Mouse (Mus musculus): ENCODE results near the gene Cep152. TPM values are rescaled to one million over a fixed set of nuclear protein-coding genes. Genes with fewer than 3 reads are reported as not detected.
A peak's percentile ranks its signal among the peaks of the same experiment; 100 is the strongest.

The Cep152 gene
- polyA plus RNA-seq, 1 experiment from 2014 or later, result 7.4 TPM

- WGBS, result 75% methylated on average over 7 of the region's 7 CpGs
- Histone ChIP-seq H3K9ac (replicated peaks; ENCODE audit: low read length) (no peak overlapping the region), H3K4me1 (ENCODE audit: insufficient read depth, low read length) (no peaks in the 10 kb centered on the region), H3K9me3 (ENCODE audit: low read length) (no peaks in the 10 kb centered on the region), H3K4me3 (ENCODE audit: low read length) (no peak overlapping the region), H3K27me3 (ENCODE audit: insufficient read depth, low read length) (no peaks in the 10 kb centered on the region), H3K4me2 (replicated peaks; ENCODE audit: low read depth, low read length) (no peak overlapping the region), H3K27ac (ENCODE audit: low read length) (no peak overlapping the region), H3K36me3 (ENCODE audit: insufficient read depth, low read length) (peaks cover 37% of the 10 kb centered on the region)
- no peak for ATAC-seq (ENCODE audit: low FRiP score, low TSS enrichment)
Observed at GRCm38 (mm10) chr2:125604646-125605045, 20.3 kb downstream of the Cep152 start.

- Histone ChIP-seq H3K4me1 (ENCODE audit: insufficient read depth, low read length) (no peaks in the 10 kb centered on the region), H3K27ac (ENCODE audit: low read length) (no peak overlapping the region), H3K4me3 (ENCODE audit: low read length) (no peak overlapping the region), H3K36me3 (ENCODE audit: insufficient read depth, low read length) (peaks cover 35% of the 10 kb centered on the region), H3K4me2 (replicated peaks; ENCODE audit: low read depth, low read length) (no peak overlapping the region), H3K9ac (replicated peaks; ENCODE audit: low read length) (no peak overlapping the region), H3K9me3 (ENCODE audit: low read length) (no peaks in the 10 kb centered on the region), H3K27me3 (ENCODE audit: insufficient read depth, low read length) (no peaks in the 10 kb centered on the region)
- ATAC-seq (ENCODE audit: low FRiP score, low TSS enrichment), result no peak
- 94% methylated on average over 3 of the region's 3 CpGs for WGBS
Observed at GRCm38 (mm10) chr2:125602970-125603369, 21.9 kb downstream of the Cep152 start.

DNA sequence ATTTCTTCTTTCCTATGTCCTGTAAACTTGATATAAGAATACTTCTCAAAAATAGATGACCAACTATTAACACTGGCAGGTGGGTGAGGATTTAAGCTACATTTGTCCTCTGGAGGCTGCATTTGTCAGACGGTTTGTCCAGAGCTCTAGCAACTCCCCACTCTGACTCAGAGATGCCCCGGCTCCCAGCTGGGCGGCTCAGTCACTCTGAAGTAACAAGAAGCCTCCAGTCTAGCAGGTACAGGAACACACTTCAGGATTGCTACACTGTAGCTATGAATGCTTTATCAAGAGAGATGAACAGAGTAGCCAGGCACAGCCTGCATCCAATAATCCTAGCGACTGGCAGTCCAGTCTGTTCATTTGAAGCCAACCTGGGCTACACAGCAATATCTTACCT, 26.0 kb downstream of the Cep152 start:
- H3K4me1 ChIP-seq (ENCODE audit: insufficient read depth, low read length), result no peaks in the 10 kb centered on the region

DNA sequence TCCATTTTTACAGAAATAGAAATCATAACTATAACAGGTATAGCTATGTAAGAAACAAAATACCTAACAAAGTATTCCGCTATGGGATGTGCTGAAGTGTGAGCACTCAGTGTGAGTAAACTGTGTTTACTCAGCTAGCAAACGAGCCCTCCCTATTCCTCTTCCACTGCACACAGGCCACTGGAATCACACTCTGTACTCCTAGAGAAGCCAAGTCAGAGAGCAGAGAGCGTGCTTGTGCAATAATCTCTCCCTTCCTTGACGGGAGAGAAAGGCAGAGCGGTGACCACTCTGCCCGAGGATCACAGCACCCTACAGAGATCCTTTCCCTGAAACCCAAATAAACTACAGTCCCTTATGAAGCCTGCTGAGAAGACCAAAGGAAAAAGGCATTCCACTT, 26.7 kb downstream of the Cep152 start:
- Histone ChIP-seq H3K4me1 (ENCODE audit: insufficient read depth, low read length) (no peaks in the 10 kb centered on the region), H3K9me3 (ENCODE audit: low read length) (no peaks in the 10 kb centered on the region), H3K27me3 (ENCODE audit: insufficient read depth, low read length) (no peaks in the 10 kb centered on the region), H3K36me3 (ENCODE audit: insufficient read depth, low read length) (peaks cover 53% of the 10 kb centered on the region), H3K4me2 (replicated peaks; ENCODE audit: low read depth, low read length) (no peak overlapping the region), H3K4me3 (ENCODE audit: low read length) (no peak overlapping the region), H3K9ac (replicated peaks; ENCODE audit: low read length) (no peak overlapping the region), H3K27ac (ENCODE audit: low read length) (no peak overlapping the region)
- ATAC-seq (ENCODE audit: low FRiP score, low TSS enrichment), result no peak
- WGBS, result 81% methylated on average over 6 of the region's 6 CpGs

More for the DNA sequence above, 26.0 kb downstream of the Cep152 start:
- ATAC-seq (ENCODE audit: low FRiP score, low TSS enrichment), result no peak
- Histone ChIP-seq H3K9ac (replicated peaks; ENCODE audit: low read length) (no peak overlapping the region), H3K9me3 (ENCODE audit: low read length) (no peaks in the 10 kb centered on the region), H3K27me3 (ENCODE audit: insufficient read depth, low read length) (no peaks in the 10 kb centered on the region), H3K4me2 (replicated peaks; ENCODE audit: low read depth, low read length) (no peak overlapping the region), H3K4me3 (ENCODE audit: low read length) (no peak overlapping the region), H3K36me3 (ENCODE audit: insufficient read depth, low read length) (peaks cover 55% of the 10 kb centered on the region), H3K27ac (ENCODE audit: low read length) (no peak overlapping the region)
- 72% methylated on average over 4 of the region's 4 CpGs for WGBS

- H3K27ac ChIP-seq (ENCODE audit: low read length), result no peak overlapping the region
- H3K36me3 ChIP-seq (ENCODE audit: insufficient read depth, low read length), result peaks cover 35% of the 10 kb centered on the region
- no peaks in the 10 kb centered on the region for H3K4me1 ChIP-seq (ENCODE audit: insufficient read depth, low read length)
- no peak for ATAC-seq (ENCODE audit: low FRiP score, low TSS enrichment)
- no peak overlapping the region for H3K4me3 ChIP-seq (ENCODE audit: low read length)
- WGBS, result 93% methylated on average over 12 of the region's 12 CpGs
- H3K27me3 ChIP-seq (ENCODE audit: insufficient read depth, low read length), result no peaks in the 10 kb centered on the region
- no peak overlapping the region for H3K4me2 ChIP-seq (replicated peaks; ENCODE audit: low read depth, low read length)
- no peak overlapping the region for H3K9ac ChIP-seq (replicated peaks; ENCODE audit: low read length)
- H3K9me3 ChIP-seq (ENCODE audit: low read length), result no peaks in the 10 kb centered on the region
Observed at GRCm38 (mm10) chr2:125594786-125595185, 30.1 kb downstream of the Cep152 start.

DNA sequence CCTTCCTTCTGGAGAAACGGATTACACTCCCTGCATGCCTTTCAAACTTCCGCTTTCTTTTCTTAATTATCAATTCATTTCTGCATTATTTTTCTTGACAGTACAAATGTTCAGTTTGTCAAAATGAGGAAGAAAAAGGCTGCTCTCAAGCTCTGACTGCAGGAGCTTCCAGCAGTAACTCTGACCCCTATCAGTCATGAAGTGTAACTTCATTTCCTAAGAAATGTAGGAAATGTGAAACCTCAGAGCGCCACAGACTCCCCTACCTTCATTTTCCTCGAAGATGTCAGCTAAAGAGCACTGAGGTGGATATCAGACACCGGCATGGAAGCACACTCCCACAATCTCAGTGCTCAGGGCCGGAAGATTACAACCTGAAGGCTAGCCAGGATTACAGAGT, 30.8 kb downstream of the Cep152 start:
- no peaks in the 10 kb centered on the region for H3K9me3 ChIP-seq (ENCODE audit: low read length)
- peaks cover 34% of the 10 kb centered on the region for H3K36me3 ChIP-seq (ENCODE audit: insufficient read depth, low read length)
- ATAC-seq (ENCODE audit: low FRiP score, low TSS enrichment), result peak; percentile 9; the same call in 1 of the 2 replicates
- no peak overlapping the region for H3K4me3 ChIP-seq (ENCODE audit: low read length)
- 65% methylated on average over 6 of the region's 6 CpGs for WGBS
- H3K27ac ChIP-seq (ENCODE audit: low read length), result no peak overlapping the region
- H3K4me2 ChIP-seq (replicated peaks; ENCODE audit: low read depth, low read length), result no peak overlapping the region
- no peaks in the 10 kb centered on the region for H3K4me1 ChIP-seq (ENCODE audit: insufficient read depth, low read length)
- H3K27me3 ChIP-seq (ENCODE audit: insufficient read depth, low read length), result no peaks in the 10 kb centered on the region
- no peak overlapping the region for H3K9ac ChIP-seq (replicated peaks; ENCODE audit: low read length)

- Histone ChIP-seq H3K4me1 (ENCODE audit: insufficient read depth, low read length) (no peaks in the 10 kb centered on the region), H3K27ac (ENCODE audit: low read length) (no peak overlapping the region), H3K27me3 (ENCODE audit: insufficient read depth, low read length) (no peaks in the 10 kb centered on the region), H3K9ac (replicated peaks; ENCODE audit: low read length) (no peak overlapping the region), H3K4me2 (replicated peaks; ENCODE audit: low read depth, low read length) (no peak overlapping the region), H3K4me3 (ENCODE audit: low read length) (no peak overlapping the region), H3K36me3 (ENCODE audit: insufficient read depth, low read length) (peaks cover 46% of the 10 kb centered on the region), H3K9me3 (ENCODE audit: low read length) (no peaks in the 10 kb centered on the region)
- 67% methylated on average over 4 of the region's 4 CpGs for WGBS
- no peak for ATAC-seq (ENCODE audit: low FRiP score, low TSS enrichment)
Observed at GRCm38 (mm10) chr2:125591895-125592294, 33.0 kb downstream of the Cep152 start.

GRCm38 (mm10) chr2:125589287-125589686, 35.6 kb downstream of the Cep152 start:
- Histone ChIP-seq H3K9me3 (ENCODE audit: low read length) (no peaks in the 10 kb centered on the region), H3K36me3 (ENCODE audit: insufficient read depth, low read length) (peaks cover 48% of the 10 kb centered on the region), H3K4me1 (ENCODE audit: insufficient read depth, low read length) (no peaks in the 10 kb centered on the region), H3K4me2 (replicated peaks; ENCODE audit: low read depth, low read length) (no peak overlapping the region), H3K27me3 (ENCODE audit: insufficient read depth, low read length) (no peaks in the 10 kb centered on the region), H3K27ac (ENCODE audit: low read length) (no peak overlapping the region), H3K4me3 (ENCODE audit: low read length) (no peak overlapping the region), H3K9ac (replicated peaks; ENCODE audit: low read length) (no peak overlapping the region)
- 95% methylated on average over 12 of the region's 12 CpGs for WGBS
- no peak for ATAC-seq (ENCODE audit: low FRiP score, low TSS enrichment)

GRCm38 (mm10) chr2:125581081-125581480, 43.8 kb downstream of the Cep152 start:
- no peaks in the 10 kb centered on the region for H3K4me1 ChIP-seq (ENCODE audit: insufficient read depth, low read length)
- 83% methylated on average over 5 of the region's 5 CpGs for WGBS
- H3K9me3 ChIP-seq (ENCODE audit: low read length), result no peaks in the 10 kb centered on the region
- no peaks in the 10 kb centered on the region for H3K27me3 ChIP-seq (ENCODE audit: insufficient read depth, low read length)
- H3K27ac ChIP-seq (ENCODE audit: low read length), result no peak overlapping the region
- peaks cover 60% of the 10 kb centered on the region for H3K36me3 ChIP-seq (ENCODE audit: insufficient read depth, low read length)
- no peak overlapping the region for H3K9ac ChIP-seq (replicated peaks; ENCODE audit: low read length)
- no peak for ATAC-seq (ENCODE audit: low FRiP score, low TSS enrichment)
- H3K4me3 ChIP-seq (ENCODE audit: low read length), result no peak overlapping the region
- H3K4me2 ChIP-seq (replicated peaks; ENCODE audit: low read depth, low read length), result no peak overlapping the region

GRCm38 (mm10) chr2:125577670-125578069, 47.2 kb downstream of the Cep152 start:
- ATAC-seq (ENCODE audit: low FRiP score, low TSS enrichment), result no peak
- H3K9me3 ChIP-seq (ENCODE audit: low read length), result 0 out of 2 replicates have a peak, but pooled peaks cover 2% of the 10 kb centered on the region
- WGBS, result 65% methylated on average over 4 of the region's 4 CpGs
- no peak overlapping the region for H3K4me3 ChIP-seq (ENCODE audit: low read length)
- H3K4me1 ChIP-seq (ENCODE audit: insufficient read depth, low read length), result no peaks in the 10 kb centered on the region
- no peak overlapping the region for H3K4me2 ChIP-seq (replicated peaks; ENCODE audit: low read depth, low read length)
- no peak overlapping the region for H3K9ac ChIP-seq (replicated peaks; ENCODE audit: low read length)
- peaks cover 58% of the 10 kb centered on the region for H3K36me3 ChIP-seq (ENCODE audit: insufficient read depth, low read length)
- no peaks in the 10 kb centered on the region for H3K27me3 ChIP-seq (ENCODE audit: insufficient read depth, low read length)
- no peak overlapping the region for H3K27ac ChIP-seq (ENCODE audit: low read length)

All from kidney, embryonic 16.5 days (tissue).